In the genomic region with DNA sequence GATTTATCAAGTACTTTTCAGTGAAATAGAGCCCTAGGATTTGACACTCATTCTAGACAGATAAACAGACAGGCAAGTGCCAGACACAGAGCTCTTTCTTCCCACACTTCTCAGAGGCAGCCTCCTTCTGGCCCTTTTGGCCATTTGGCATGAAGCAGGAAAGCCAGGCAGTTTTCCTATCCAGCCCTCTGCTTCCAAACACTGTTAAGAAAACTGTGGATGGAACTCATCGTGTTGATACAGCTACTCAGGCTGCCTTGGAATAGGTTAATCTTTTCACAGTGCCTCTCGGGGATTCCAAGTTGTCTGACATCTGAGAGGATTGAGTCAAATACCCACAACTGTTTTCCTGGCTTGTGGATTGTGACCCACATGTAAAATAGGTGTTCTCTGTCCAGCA, we compare ENCODE assay signal across 19 mouse cellular contexts.
DNase-seq lines count a peak whose midpoint lies in the region; ATAC-seq lines count a peak whose summit lies in the region.
"Had no signal": no experiment of that assay in that cellular context is flagged by ENCODE, and none has a peak within 500 bp of the region (broad histone marks: within the 10 kb centered on the region; RNA-seq: fewer than 3 reads in every experiment).

No protein-coding gene starts in this region.

- no peaks in the 10 kb centered on the region for H3K27me3 ChIP-seq in hindbrain, embryonic 13.5 days
- no peaks in the 10 kb centered on the region for H3K27me3 ChIP-seq in hindbrain, embryonic 11.5 days (ENCODE audit: control insufficient read depth, insufficient read depth, low read length)
- H3K27me3 ChIP-seq: heart, embryonic 13.5 days; limb, embryonic 15.5 days had no signal

- no peak for DNase-seq in hindbrain, embryonic 11.5 days (ENCODE audit: low spot score)
- DNase-seq in 3T3-L1 (ENCODE audit: low read depth, low spot score) (peak; percentile 11), adipocyte (ENCODE audit: low spot score) (peak; percentile 5)
- DNase-seq in cerebellum, postnatal 25 days = peak; percentile 70
- DNase-seq in B cell, adult 2 months = no peak
- no peak for DNase-seq in gastrocnemius, postnatal 10 days
- DNase-seq: heart, postnatal 36 days; kidney, adult 11 months; kidney, postnatal 10 days; lung, postnatal 14 days; spleen, adult 18-20 months had no signal

- ATAC-seq in hindbrain, embryonic 13.5 days (ENCODE audit: low FRiP score) = no peak
- ATAC-seq in hindbrain, embryonic 11.5 days (ENCODE audit: low FRiP score) = no peak
- ATAC-seq: CD4-positive, CD25-positive, alpha-beta regulatory T cell, adult 4 months; midbrain, embryonic 16.5 days had no signal

- no peaks in the 10 kb centered on the region for H3K36me3 ChIP-seq in hindbrain, embryonic 13.5 days
- no peaks in the 10 kb centered on the region for H3K36me3 ChIP-seq in hindbrain, embryonic 11.5 days (ENCODE audit: control insufficient read depth, insufficient read depth, low read length)
- H3K36me3 ChIP-seq: G1E; heart, embryonic 13.5 days; limb, embryonic 15.5 days had no signal

- H3K4me2 ChIP-seq in hindbrain, embryonic 13.5 days = no peak overlapping the region
- H3K4me2 ChIP-seq in hindbrain, embryonic 11.5 days (replicated peaks; ENCODE audit: low read depth, low read length) = no peak overlapping the region
- H3K4me2 ChIP-seq: heart, embryonic 13.5 days; limb, embryonic 15.5 days had no signal

- H3K4me1 ChIP-seq in hindbrain, embryonic 13.5 days (replicated peaks) = peaks cover 33% of the 10 kb centered on the region
- peaks cover 2% of the 10 kb centered on the region; the same call in 1 of the 2 replicates for H3K4me1 ChIP-seq in hindbrain, embryonic 11.5 days (replicated peaks; ENCODE audit: control insufficient read depth, insufficient read depth, low read length)
- H3K4me1 ChIP-seq: megakaryocyte, embryonic 14.5 days had no signal

- H3K9me3 ChIP-seq in hindbrain, embryonic 13.5 days = no peaks in the 10 kb centered on the region
- no peaks in the 10 kb centered on the region for H3K9me3 ChIP-seq in hindbrain, embryonic 11.5 days (ENCODE audit: control insufficient read depth, low read length)
- H3K9me3 ChIP-seq: G1E; heart, embryonic 13.5 days; limb, embryonic 15.5 days; megakaryocyte, embryonic 14.5 days had no signal

- peak overlapping the region; percentile 44; the same call in 1 of the 2 replicates for H3K27ac ChIP-seq in hindbrain, embryonic 13.5 days
- no peak overlapping the region for H3K27ac ChIP-seq in hindbrain, embryonic 11.5 days (ENCODE audit: low read depth, low read length)
- H3K27ac ChIP-seq: heart, embryonic 13.5 days; limb, embryonic 15.5 days had no signal

- H3K9ac ChIP-seq in hindbrain, embryonic 13.5 days = no peak overlapping the region
- no peak overlapping the region for H3K9ac ChIP-seq in hindbrain, embryonic 11.5 days (ENCODE audit: low read depth, low read length)
- H3K9ac ChIP-seq: heart, embryonic 13.5 days; limb, embryonic 15.5 days had no signal

- WGBS in hindbrain, embryonic 13.5 days = 46% methylated on average over 2 of the region's 2 CpGs
- 57% methylated on average over 2 of the region's 2 CpGs for WGBS in hindbrain, embryonic 11.5 days

- no peak overlapping the region for H3K4me3 ChIP-seq in hindbrain, embryonic 13.5 days
- no peak overlapping the region for H3K4me3 ChIP-seq in hindbrain, embryonic 11.5 days (ENCODE audit: low read depth, low read length)
- H3K4me3 ChIP-seq: erythroblast, embryonic 14.5 days; heart, embryonic 13.5 days; limb, embryonic 15.5 days; megakaryocyte, embryonic 14.5 days had no signal

Comparison
In these comparisons a context has a peak if more than half of its experiments do, and no peak if none do; other contexts are left out.
1. DNase-seq: peak in 3T3-L1 (single experiment), adipocyte (single experiment) and cerebellum, postnatal 25 days (2 of 2); none in hindbrain, embryonic 11.5 days (single experiment), B cell, adult 2 months (0 of 2) and gastrocnemius, postnatal 10 days (single experiment).